Mouse (Mus musculus): ENCODE data around the gene Eif2b3. TPM values are rescaled to one million over a fixed set of nuclear protein-coding genes. Genes with fewer than 3 reads are reported as not detected.
A peak's percentile ranks its signal among the peaks of the same experiment; 100 is the strongest.

The Eif2b3 gene
- polyA plus RNA-seq (2012; rRNA removed): 21.9 and 24.0 TPM in 2 replicates

DNA sequence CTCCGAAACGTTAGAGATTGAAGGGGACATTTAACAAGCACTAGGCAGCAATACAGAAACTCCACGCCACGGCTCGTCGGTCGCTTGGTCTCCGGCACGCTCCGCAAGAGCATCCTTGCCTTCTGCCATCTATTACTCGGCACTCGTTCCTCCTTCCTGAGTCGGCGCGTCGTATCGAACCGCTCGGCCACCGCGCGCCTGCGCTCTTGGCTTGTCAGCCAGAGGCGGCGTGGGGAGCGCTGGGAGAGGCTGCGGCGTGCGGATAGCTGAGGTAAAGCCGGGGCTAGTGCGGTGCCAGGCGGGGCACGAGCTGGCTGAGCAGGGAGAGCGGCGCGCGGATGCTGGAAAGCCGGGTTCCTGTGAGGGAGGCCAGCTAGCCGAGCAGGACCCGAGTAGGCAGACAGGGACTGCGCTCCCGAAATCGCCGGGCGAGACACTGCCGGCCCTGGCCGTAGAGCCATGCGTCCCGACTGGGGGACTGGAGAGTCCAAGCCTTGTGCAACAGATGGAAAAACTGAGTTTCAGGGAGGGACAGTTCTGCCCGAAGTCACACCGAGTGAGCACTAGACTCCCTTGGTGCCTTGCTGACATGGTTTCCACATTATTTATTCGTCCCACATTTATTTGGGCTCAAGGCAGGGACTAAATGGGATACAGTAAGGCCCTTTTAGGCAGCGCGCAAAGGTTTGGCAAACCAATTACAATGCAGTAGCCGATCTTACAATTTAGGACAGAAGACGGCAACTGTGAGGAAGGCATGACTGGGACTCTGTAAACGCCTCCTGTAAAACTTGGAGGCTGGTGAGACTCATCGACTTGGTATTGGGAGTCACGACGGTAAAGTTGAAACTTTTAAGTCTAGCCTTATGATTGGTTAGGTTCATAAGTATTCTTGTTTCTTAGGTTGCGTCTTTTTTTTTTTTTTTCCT, at the start of gene Eif2b3:
Gene Eif2b3, plus strand, starts transcription at position 197 of the 929 bp plus-strand sequence.
- peak; percentile 85 for DNase-seq (ENCODE audit: low spot score)

DNA sequence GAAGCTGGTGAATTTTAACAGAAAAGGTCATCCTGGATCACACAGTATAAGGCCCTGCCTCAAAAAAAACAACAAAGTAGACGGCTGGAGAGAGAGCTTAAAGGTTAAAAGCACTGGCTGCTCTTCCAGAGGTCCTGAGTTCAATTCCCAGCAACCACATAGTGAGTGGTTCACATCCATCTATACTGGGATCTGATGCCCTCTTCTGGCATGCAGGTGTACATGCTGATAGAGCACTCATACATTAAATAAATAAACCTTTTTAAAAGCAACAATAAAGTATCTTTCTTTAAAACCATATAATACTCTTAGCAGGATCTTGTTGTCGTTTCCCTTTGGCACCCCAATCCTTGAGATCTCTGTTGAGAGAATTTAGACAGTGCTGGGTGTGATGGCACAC, 42.7 kb upstream of the Eif2b3 start:
- no peak for DNase-seq (ENCODE audit: low spot score)

DNA sequence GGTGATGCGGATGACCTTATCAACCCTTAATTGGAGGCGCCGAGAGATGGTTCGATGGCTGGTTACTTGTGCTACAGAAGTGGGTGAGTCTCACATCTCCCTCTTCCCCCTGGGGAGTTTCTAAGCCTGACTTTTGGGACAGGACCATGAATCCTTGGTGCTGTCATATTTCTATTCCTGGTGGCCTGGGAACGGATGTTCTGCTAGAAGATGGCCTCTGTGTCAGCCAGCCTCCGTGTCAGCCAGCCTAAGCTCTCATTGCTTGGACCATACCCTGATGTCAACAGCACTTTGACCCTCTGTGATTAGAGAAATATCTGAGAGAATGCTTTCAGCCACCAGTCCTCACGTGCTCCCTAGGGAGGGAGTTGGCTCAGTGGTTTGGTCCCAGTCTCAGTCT, 33.5 kb upstream of the Eif2b3 start:
- no peak for DNase-seq (ENCODE audit: low spot score)

DNA sequence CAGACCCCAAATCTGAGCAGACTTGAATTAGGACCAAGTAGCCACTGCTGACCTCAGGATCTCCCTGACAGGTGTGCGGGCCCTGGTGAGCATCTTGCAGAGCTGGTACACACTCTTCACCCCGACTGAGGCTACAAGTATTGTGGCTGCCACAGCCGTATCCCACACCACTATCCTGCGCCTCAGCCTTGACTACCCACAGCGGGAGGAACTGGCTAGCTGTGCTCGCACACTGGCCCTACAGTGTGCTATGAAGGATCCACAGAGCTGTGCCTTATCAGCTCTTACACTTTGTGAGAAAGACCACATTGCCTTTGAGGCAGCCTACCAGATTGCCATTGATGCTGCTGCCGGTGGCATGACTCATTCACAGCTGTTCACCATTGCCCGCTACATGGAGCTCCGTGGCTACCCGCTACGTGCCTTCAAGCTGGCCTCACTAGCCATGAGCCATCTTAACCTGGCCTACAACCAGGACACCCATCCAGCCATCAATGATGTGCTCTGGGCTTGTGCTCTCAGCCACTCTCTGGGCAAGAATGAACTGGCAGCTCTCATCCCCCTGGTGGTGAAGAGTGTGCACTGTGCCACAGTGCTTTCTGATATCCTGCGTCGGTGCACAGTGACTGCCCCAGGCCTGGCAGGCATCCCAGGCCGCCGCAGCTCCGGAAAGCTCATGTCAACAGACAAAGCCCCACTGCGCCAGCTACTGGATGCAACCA, 32.6 kb upstream of the Eif2b3 start:
- DNase-seq (ENCODE audit: low spot score): peak; percentile 24

DNA sequence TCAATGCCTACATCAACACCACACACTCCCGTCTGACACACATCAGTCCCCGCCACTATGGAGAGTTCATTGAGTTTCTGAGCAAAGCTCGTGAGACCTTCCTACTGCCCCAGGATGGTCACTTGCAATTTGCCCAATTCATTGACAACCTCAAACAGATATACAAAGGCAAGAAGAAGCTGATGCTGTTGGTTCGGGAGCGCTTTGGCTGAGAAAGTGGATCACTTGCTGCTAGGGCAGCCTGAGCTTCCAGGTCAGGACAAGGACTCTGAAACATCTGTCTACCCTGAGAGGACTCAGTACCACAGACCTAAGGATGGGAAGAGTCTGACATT, 32.1 kb upstream of the Eif2b3 start:
- DNase-seq (ENCODE audit: low spot score): no peak

DNA sequence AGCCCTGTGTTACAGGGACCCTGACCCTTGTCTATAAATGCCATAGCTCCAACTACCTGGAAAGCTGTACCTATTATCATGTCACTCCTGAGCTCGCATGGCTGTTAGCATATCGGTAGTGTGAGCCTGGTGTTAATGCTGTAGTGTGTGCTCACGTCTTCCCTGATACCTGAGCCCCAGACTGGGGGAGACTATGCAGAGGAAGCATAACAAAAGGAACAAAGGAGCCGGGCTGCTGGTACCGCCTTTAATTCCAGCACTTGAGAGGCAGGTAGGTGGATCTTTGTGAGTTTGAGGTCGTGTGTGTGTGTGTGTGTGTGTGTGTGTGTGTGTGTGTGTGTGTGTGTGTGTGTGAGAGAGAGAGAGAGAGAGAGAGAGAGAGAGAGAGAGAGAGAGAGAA, 29.5 kb upstream of the Eif2b3 start:
- DNase-seq (ENCODE audit: low spot score): no peak

DNA sequence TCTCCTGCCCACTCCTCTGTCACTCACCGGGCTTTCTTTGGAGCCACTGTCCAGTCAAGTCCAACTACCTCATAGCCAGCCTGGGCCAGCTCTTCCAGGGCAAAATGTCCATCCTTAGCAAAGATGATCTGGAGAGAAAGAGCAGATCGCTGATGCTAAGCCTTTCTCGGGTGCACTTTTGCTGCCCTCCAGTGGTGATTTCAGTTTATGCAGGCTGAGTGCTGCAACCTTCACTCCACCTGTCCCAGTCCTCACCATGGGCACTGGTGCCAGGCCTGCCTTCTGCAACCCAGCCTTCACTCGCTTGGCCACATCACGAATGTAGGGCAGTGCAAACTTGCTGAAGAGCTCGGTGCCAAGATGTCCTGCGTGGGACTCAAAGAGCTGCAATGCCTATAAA, 27.8 kb upstream of the Eif2b3 start:
- peak; percentile 55 for DNase-seq (ENCODE audit: low spot score)

DNA sequence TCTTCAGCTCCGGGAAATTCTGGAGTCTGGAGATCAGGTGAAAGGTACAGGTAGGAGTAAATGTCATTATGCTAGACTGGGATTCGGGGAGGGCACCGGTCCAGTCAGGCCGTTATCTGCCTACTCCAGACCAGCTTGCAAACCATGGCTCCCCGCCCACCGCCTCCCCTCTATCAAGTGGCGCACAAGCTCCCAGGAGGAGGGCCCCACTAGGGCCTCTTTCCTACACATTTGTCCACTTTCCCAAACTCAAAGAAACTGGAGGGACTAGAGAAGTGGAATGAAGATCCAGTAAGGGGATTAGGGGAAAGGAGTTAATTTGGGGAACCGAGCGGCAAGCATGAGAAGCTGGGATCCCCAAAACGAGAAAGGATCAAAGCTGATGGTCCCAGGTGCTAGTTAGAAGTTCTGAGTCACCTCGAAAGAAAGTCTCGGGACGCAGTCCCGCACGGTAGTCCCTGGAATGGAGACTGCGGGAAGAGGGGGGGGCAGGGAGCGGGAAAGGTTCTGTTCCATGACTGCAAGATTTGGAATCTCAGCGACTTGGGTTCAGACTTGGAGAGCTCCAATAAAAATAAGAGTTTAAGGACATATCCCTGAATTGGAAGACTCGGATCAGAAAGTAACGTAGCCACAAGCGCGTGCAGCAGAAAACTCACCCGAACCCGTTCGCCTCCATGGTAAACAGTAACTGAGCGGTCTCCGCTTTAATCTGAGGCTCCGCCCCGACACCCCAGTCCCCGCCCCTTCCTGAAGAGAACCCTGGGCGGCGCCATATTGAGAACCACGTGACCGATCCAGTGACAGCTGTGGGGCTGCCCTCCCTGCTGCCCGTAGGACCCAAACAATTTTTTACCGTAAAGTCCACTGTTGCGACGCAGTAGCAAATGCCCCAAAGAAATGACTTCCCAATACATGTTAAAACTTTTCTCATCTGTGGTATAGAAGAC, 25.3 kb upstream of the Eif2b3 start, which contains the start of gene Urod:
Gene Urod, minus strand, starts transcription at position 742 of the 950 bp plus-strand sequence.
- DNase-seq (ENCODE audit: low spot score): peak; percentile 73

DNA sequence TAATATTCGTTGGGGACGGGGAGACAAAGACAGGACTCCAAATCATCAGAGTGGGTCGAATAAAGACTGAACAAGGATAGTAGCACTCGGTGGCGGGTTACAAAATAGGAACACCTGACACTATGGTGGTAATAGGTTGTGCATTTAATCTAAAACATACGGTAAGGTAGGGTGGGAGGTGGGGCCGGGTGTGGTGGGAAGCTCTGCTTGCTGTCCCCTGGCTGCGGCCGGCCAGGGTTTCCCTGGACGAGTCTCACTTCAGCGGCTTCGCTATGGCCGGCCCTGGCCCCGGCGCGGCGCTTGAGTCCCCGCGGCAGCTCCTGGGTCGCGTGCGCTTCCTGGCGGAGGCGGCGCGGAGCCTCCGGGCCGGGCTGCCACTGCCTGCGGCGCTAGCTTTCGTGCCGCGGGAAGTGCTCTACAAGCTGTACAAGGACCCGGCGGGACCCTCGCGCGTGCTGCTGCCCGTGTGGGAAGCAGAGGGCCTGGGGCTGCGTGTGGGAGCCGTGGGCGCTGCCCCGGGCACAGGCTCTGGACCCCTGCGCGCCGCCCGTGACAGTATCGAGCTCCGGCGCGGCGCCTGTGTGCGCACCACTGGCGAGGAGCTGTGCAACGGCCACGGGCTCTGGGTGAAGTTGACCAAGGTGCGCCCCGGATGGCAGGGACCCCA, 23.9 kb upstream of the Eif2b3 start, which contains the start of gene Hectd3:
Gene Hectd3, plus strand, starts transcription at position 187 of the 667 bp plus-strand sequence.
- peak; percentile 44 for DNase-seq (ENCODE audit: low spot score)

DNA sequence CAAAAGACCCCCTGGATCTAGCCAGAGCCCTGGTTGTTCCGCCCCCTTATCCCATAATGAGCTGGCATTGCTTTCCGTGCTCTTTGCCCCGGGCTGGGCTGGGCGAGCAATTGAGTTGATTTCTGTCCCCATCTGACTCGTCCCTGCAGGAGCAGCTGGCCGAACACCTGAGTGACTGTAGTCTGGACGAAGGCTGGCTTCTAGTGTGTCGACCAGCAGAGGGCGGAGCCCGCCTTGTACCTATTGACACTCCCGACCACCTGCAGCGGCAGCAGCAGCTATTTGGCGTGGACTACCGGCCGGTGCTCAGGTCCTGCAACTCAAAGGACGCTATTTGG, 23.4 kb upstream of the Eif2b3 start:
- peak; percentile 38 for DNase-seq (ENCODE audit: low spot score)

DNA sequence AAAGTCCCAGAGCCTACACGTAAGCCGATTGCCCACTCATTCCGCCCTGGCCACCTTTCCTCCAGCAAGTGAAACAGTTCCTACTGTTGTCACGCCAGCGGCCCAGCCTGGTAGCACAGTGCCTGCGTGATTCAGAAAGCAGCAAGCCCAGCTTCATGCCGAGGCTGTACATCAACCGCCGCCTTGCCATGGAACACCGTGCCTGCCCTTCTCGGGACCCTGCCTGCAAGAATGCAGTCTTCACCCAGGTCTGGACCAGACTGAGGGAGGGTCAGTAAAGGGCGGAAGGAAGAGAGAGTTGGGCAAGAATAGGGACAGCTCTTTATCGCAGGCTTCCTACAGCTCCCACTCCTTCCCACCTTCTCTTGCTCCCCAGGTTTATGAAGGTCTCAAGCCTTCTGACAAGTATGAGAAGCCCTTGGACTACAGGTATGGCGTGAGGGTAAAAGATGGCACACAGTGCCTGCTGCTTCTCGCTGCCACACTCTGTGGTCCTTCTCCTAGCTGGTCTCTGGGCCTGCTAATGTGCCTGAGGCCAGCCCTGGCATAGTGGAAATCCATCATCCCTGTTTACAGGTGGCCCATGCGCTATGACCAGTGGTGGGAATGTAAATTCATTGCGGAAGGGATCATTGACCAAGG, 19.6 kb upstream of the Eif2b3 start:
- DNase-seq (ENCODE audit: low spot score): no peak

DNA sequence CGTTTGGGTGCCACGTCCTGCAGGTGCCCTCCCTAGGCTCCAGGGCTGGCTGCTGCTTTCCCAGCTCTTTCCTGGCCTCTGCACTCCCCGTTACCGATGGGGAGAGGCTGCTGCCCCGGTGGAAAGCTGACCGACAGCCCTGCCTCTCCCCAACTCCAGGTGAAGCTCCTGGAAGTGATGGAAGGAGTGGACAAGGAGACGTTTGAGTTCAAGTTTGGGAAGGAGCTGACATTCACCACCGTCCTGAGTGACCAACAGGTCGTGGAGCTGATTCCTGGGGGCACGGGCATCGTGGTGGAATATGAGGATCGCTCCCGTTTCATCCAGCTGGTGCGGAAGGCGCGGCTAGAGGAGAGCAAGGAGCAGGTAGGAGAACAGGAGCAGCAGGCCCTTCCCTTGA, 17.2 kb upstream of the Eif2b3 start:
- no peak for DNase-seq (ENCODE audit: low spot score)

DNA sequence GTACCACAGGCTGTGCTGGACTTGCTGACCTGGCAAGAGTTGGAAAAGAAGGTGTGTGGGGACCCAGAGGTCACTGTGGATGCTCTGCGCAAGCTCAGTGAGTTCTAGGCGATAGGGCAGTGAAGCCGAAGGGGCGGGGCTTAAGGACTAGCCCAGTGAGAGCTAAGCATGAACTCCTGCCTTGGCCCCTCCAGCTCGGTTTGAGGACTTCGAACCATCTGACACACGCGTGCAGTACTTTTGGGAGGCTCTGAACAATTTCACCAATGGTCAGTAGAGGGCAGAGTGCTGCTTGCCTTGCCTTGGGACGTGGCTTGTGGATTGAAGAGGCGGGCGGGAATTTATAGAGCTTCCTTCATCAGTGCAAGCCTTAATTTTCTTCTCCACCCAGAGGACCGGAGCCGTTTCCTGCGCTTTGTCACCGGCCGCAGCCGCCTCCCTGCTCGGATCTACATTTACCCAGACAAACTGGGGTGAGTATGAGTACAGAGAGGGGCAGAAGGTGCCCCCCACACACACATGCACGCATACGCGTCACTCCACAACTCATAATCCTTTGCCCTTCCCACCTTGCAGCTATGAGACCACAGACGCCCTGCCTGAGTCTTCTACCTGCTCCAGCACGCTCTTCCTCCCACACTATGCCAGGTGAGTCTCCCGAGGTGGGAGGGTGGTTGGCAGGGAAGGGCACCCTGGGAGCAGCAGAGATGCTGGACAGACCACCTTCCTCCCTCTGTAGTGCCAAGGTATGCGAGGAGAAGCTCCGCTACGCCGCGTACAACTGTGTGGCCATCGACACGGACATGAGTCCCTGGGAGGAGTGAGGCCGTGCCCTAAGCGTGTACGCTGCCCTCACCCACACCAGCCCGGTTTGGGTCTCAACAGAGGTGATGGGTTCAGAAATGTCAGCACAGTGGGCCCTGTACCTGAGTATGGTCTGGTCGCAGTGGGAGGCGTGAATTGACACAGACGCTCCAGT, 16.4 kb upstream of the Eif2b3 start:
- DNase-seq (ENCODE audit: low spot score): no peak

DNA sequence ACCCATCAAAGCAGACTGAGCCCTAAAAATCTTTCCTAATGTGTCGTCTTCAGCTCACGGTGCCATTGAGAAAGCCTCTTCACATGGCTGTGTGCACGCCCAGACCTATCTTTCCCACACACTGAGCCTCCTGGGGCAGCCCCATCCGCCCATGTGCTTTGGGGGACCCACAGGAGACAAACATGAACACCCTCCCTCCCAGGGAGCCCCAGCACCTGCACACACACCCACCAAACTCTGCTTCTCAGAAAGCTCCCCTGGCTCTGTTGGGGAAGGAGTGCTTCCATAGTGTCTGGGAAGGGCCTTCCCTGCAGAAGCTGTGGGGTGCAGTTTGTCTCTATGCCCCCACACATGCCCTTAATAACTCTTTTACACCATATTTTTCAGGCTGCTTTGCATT, 14.6 kb upstream of the Eif2b3 start:
- no peak for DNase-seq (ENCODE audit: low spot score)

DNA sequence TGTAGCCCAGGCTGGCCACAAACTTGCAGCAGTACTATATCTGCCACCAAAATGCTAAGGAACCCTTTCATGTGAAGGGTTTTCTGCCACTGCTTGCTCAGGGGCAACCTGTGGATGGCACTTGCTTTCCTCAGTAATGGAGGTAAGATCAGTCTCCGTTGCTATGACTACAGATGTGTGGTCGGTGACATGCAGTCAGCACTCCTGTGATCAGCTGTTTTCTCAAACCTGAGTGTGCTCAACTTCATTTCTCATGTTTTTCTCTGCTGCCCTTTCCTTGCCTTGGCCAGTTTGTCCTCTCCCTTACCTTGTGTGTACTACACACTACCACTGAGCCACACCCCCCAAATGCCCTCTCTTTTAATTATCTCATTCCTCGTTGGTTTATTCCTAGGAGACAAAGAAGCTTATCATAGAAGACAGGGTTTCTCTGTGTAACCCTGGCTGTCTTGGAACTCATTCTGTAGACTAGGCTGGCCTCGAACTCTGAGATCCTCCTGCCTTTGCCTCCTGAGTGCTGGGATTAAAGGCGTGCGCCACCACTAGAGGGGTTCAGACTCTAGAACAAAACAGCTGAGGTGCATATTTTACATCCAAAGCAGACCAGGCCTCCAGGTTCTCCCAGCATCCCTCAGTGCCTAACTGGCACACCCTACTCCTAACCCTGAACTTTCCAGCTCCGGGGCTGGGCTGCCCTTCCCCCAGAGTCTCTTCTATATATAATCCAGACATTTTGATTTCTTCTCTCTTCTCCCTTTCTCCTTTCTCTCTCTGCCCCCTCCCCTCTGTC, 13.4 kb upstream of the Eif2b3 start:
- DNase-seq (ENCODE audit: low spot score): no peak

DNA sequence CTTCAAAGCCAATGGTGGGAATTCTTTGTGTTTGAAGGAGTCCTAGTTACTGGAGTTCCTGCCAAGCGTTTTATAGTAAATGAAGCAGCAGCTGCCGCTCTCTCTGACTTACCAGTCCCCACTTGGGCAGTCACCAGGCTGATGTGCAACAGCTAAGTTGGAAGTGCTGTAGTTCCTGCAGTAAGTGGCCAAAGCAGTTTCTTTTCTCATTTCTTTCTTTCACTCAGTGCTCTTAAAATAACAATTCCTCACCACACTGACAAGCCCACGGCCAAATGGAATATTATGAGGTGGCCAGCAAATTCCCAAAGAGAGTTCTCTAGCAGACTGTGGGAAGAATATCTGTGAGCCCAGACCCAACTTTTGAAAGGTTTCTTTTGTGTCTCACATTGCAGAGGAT, 12.1 kb upstream of the Eif2b3 start:
- DNase-seq (ENCODE audit: low spot score): no peak

DNA sequence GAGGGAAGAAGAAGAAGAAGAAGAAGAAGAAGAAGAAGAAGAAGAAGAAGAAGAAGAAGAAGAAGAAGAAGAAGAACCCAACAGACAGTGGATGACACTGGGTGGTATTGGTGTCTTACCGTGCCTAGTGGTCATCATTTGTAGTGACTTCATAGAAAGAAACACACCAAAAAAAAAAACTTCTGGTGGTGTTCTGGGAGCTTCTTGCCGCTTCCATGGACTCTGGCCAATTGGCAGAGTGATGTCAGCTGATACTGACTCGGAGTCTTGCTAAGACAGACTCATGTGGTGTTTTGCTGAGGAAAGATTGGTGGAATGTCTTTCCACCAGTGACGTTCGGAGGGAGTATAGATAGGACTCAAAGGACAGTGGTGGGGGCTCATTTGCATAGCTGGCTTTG, 9.0 kb upstream of the Eif2b3 start:
- no peak for DNase-seq (ENCODE audit: low spot score)

DNA sequence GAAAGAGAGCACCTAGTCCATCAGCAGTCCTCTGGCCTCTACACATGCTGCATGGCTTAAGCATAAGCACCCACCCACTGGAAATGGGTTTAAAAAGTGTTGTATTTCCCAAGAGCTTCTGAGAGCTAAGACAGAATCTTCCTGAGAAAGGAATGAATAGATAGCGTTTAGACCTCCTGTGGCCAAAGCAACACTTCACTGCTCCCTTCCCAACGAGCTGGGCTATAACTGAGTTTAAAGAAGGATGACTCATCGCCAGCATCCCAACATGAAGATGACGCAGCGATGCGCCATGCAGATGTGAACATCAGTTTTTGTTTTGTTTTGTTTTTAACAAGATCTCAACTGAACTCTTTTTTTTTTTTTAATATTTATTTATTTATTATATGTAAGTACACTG, 5.6 kb upstream of the Eif2b3 start:
- DNase-seq (ENCODE audit: low spot score): no peak

DNA sequence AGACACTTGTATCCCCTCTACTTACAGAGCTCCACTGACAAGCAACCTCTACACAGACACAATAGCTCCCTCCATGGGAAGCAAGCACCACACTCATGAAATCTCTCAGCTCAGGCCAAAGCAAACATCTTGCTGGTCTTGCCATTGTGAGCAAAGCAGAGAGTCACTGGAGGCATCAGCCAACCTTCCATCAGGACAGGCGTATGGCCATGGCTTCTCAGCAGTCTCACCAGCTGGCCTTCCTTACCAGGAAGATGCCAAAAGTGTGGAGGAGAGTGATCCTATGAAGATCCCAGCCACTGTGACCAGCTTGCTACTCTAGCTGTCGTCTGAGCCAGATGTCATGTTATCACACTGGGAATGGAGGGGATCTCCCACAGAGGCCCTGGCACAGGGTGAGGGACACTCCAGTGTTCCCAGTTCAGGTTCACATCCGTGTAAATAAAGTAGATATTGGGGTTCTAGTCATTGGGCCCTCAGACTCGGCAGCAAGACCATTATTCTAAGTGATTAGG, 4.2 kb upstream of the Eif2b3 start:
- no peak for DNase-seq (ENCODE audit: low spot score)
